Comparison of ENCODE assay signal across 8 mouse cellular contexts in the genomic region with DNA sequence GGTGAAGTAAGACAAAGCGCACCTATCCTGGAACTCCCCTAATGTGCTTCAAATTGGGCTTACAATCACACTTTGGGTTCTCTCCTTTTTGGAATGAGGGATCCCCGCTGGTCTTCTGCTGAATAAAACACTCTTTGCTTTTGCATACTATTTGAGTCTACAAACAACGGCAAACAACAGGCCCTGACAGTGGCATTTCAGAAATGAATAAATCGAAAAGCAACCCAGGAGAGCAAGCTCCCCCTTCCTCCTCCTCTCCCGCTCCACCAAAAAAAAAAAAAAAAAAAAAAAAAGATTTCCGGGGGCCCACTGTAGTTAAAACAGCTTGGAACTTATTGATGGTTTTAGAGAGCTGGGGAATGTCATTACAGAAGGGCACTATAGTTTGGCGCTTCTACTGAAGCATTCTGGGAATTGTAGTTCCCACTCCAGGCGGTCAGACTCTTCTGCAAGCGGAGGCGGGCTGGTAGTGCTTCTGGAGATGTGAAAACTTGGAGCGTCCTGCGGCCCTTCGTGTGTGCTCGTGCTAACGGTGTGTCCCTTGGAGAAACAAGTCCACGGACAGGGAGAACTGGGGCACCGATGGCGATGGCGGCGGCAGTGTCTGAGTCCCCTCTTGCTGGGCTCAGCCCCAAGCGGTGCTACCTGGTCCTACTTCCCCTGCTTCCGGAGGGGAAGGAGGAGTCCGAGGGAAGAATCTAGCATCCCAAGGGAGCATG. TPM values are rescaled to one million over a fixed set of nuclear protein-coding genes. Genes with fewer than 3 reads are reported as not detected.
DNase-seq lines count a peak whose midpoint lies in the region; ATAC-seq and TF ChIP-seq lines count a peak whose summit lies in the region.

A gene (plus strand): TSS at position 443 of the 719 bp plus-strand sequence.

- TF ChIP-seq EP300 in heart, postnatal 0 days (IDR thresholded peaks at IDR 0.05; ENCODE audit: low read depth), result no peak

- peak within 1 kb of the TSS; percentile 66 for H3K9ac ChIP-seq in forebrain, embryonic 12.5 days
- H3K9ac ChIP-seq in heart, postnatal 0 days (replicated peaks; ENCODE audit: low read depth, low read length), result peak within 1 kb of the TSS; percentile 6; the same call in 1 of the 2 replicates
- H3K9ac ChIP-seq in liver, embryonic 11.5 days (ENCODE audit: low read depth, low read length), result peak within 1 kb of the TSS; percentile 56
- H3K9ac ChIP-seq in stomach, embryonic 15.5 days, result no peak within 1 kb of the TSS

- peak within 1 kb of the TSS; percentile 56 for H3K4me2 ChIP-seq in forebrain, embryonic 12.5 days
- peak within 1 kb of the TSS; percentile 61 for H3K4me2 ChIP-seq in heart, postnatal 0 days (ENCODE audit: low read depth, low read length)
- H3K4me2 ChIP-seq in liver, embryonic 11.5 days, result peak within 1 kb of the TSS; percentile 59
- peak within 1 kb of the TSS; percentile 57 for H3K4me2 ChIP-seq in stomach, embryonic 15.5 days

- ATAC-seq in forebrain, embryonic 12.5 days (ENCODE audit: low FRiP score), result peak; percentile 90
- peak; percentile 90 for ATAC-seq in heart, postnatal 0 days (ENCODE audit: insufficient read depth, low read depth)
- peak; percentile 83 for ATAC-seq in liver, embryonic 11.5 days (replicated peaks; ENCODE audit: low FRiP score)
- peak; percentile 31; the same call in 1 of the 2 replicates for ATAC-seq in monocyte, adult 5-6 weeks (replicated peaks; ENCODE audit: insufficient number of reproducible peaks, low FRiP score, low TSS enrichment, poor library complexity, severe bottlenecking)
- peak; percentile 87 for ATAC-seq in stomach, embryonic 15.5 days (ENCODE audit: insufficient read depth, low FRiP score, low read depth)

- no peaks in the 10 kb centered on the region for H3K27me3 ChIP-seq in E14TG2a.4 (ENCODE audit: insufficient read depth, low read length)
- no peaks in the 10 kb centered on the region for H3K27me3 ChIP-seq in forebrain, embryonic 12.5 days
- H3K27me3 ChIP-seq in heart, postnatal 0 days (ENCODE audit: control insufficient read depth, insufficient read depth, low read length), result no peaks in the 10 kb centered on the region
- no peaks in the 10 kb centered on the region for H3K27me3 ChIP-seq in liver, embryonic 11.5 days (replicated peaks; ENCODE audit: control insufficient read depth, insufficient read depth, low read length)
- H3K27me3 ChIP-seq in stomach, embryonic 15.5 days (replicated peaks), result no peaks in the 10 kb centered on the region

- WGBS in forebrain, embryonic 12.5 days, result 12% methylated on average over 23 of the region's 23 CpGs
- WGBS in heart, postnatal 0 days, result 12% methylated on average over 23 of the region's 23 CpGs
- 15% methylated on average over 23 of the region's 23 CpGs for WGBS in liver, embryonic 11.5 days
- WGBS in stomach, embryonic 15.5 days, result 9% methylated on average over 23 of the region's 23 CpGs

- peak within 1 kb of the TSS; percentile 81 for H3K4me3 ChIP-seq in E14TG2a.4 (replicated peaks; ENCODE audit: low read length)
- peak within 1 kb of the TSS; percentile 58 for H3K4me3 ChIP-seq in forebrain, embryonic 12.5 days (replicated peaks)
- peak within 1 kb of the TSS; percentile 56 for H3K4me3 ChIP-seq in heart, postnatal 0 days (ENCODE audit: low read depth, low read length)
- peak within 1 kb of the TSS; percentile 49 for H3K4me3 ChIP-seq in liver, embryonic 11.5 days (ENCODE audit: low read depth, low read length)
- peak within 1 kb of the TSS; percentile 63 for H3K4me3 ChIP-seq in stomach, embryonic 15.5 days (replicated peaks)

- DNase-seq in c-Kit-positive CD71-positive TER-119-negative erythroid progenitor cells, embryonic 14.5 days (ENCODE audit: low read depth), result peak; percentile 30
- peak; percentile 59 for DNase-seq in heart, postnatal 0 days (ENCODE audit: low spot score)
- DNase-seq in kidney, postnatal 25 days, result peak; percentile 53 to 76
- DNase-seq in liver, embryonic 11.5 days (ENCODE audit: low spot score), result peak; percentile 80

- H3K27ac ChIP-seq in forebrain, embryonic 12.5 days, result no peak within 1 kb of the TSS
- H3K27ac ChIP-seq in heart, postnatal 0 days (ENCODE audit: low read depth), result no peak within 1 kb of the TSS
- H3K27ac ChIP-seq in liver, embryonic 11.5 days (ENCODE audit: low read depth, low read length), result no peak within 1 kb of the TSS
- peak within 1 kb of the TSS; percentile 58; the same call in 1 of the 2 replicates for H3K27ac ChIP-seq in stomach, embryonic 15.5 days

- H3K36me3 ChIP-seq in E14TG2a.4 (ENCODE audit: insufficient read depth, low read length), result no peaks in the 10 kb centered on the region
- no peaks in the 10 kb centered on the region for H3K36me3 ChIP-seq in forebrain, embryonic 12.5 days (replicated peaks)
- H3K36me3 ChIP-seq in heart, postnatal 0 days (replicated peaks; ENCODE audit: control insufficient read depth, insufficient read depth, low read length), result no peaks in the 10 kb centered on the region
- H3K36me3 ChIP-seq in liver, embryonic 11.5 days (ENCODE audit: control insufficient read depth, insufficient read depth, low read length), result no peaks in the 10 kb centered on the region
- 0 out of 2 replicates have a peak, but pooled peaks cover 3% of the 10 kb centered on the region for H3K36me3 ChIP-seq in stomach, embryonic 15.5 days

- TF ChIP-seq CTCF in E14TG2a.4 (conservative IDR thresholded peaks at IDR 0.05; ENCODE audit: low read length), result no peak
- TF ChIP-seq CTCF in heart, postnatal 0 days (IDR thresholded peaks at IDR 0.05; ENCODE audit: low read depth), result no peak

- H3K4me1 ChIP-seq in E14TG2a.4 (replicated peaks; ENCODE audit: low read depth, low read length), result peaks cover 9% of the 10 kb centered on the region
- peaks cover 3% of the 10 kb centered on the region; the same call in 1 of the 2 replicates for H3K4me1 ChIP-seq in forebrain, embryonic 12.5 days
- H3K4me1 ChIP-seq in heart, postnatal 0 days (ENCODE audit: control insufficient read depth, insufficient read depth), result no peaks in the 10 kb centered on the region
- no peaks in the 10 kb centered on the region for H3K4me1 ChIP-seq in liver, embryonic 11.5 days (replicated peaks; ENCODE audit: control insufficient read depth, insufficient read depth, low read length)
- no peaks in the 10 kb centered on the region; the same call in 1 of the 2 replicates for H3K4me1 ChIP-seq in stomach, embryonic 15.5 days

- no peaks in the 10 kb centered on the region for H3K9me3 ChIP-seq in E14TG2a.4 (ENCODE audit: low read length)
- no peaks in the 10 kb centered on the region for H3K9me3 ChIP-seq in forebrain, embryonic 12.5 days
- no peaks in the 10 kb centered on the region for H3K9me3 ChIP-seq in heart, postnatal 0 days (replicated peaks; ENCODE audit: control insufficient read depth, low read length)
- H3K9me3 ChIP-seq in liver, embryonic 11.5 days (ENCODE audit: control insufficient read depth, low read length), result no peaks in the 10 kb centered on the region
- H3K9me3 ChIP-seq in stomach, embryonic 15.5 days, result no peaks in the 10 kb centered on the region

RNA-seq across cellular contexts. Expression of the gene that starts here (rescaled TPM):
- 6.1 and 7.7 TPM in 2 replicates for polyA plus RNA-seq in forebrain, embryonic 12.5 days (2016; fragmentation: Nextera tagmentation; extraction: Ambion mirVana)
- total RNA-seq in heart, postnatal 0 days (2014; rRNA removed; ENCODE audit: low replicate concordance), result 0.19 and 1.1 TPM in 2 replicates
- 0.42 and 0.86 TPM in 2 replicates for polyA plus RNA-seq in heart, postnatal 0 days (2015; fragmentation: Nextera tagmentation; extraction: Ambion mirVana)
- 2.4 and 2.9 TPM in 2 replicates for polyA plus RNA-seq in liver, embryonic 11.5 days (2014; fragmentation: Nextera tagmentation; extraction: Ambion mirVana)
- 0.68 TPM in 1 of 3 replicates, not detected in the others for total RNA-seq in monocyte, adult 5-6 weeks (2017)
- polyA plus RNA-seq in stomach, embryonic 15.5 days (2015; fragmentation: Nextera tagmentation; extraction: Ambion mirVana), result 5.5 and 6.3 TPM in 2 replicates

Comparison
In these comparisons a context has a peak if more than half of its experiments do, and no peak if none do; other contexts are left out.
1. Peak in ATAC-seq in monocyte, adult 5-6 weeks; RNA of the gene not detected or under 1 TPM.
2. DNase-seq: peak in every context shown above with its lines; median percentile 80 in liver, embryonic 11.5 days; 64 in kidney, postnatal 25 days; 59 in heart, postnatal 0 days; 30 in c-Kit-positive CD71-positive TER-119-negative erythroid progenitor cells, embryonic 14.5 days.
3. ATAC-seq: peak in every context shown above with its lines; median percentile 90 in forebrain, embryonic 12.5 days; 90 in heart, postnatal 0 days; 87 in stomach, embryonic 15.5 days; 83 in liver, embryonic 11.5 days; 31 in monocyte, adult 5-6 weeks.